8 mouse cellular contexts compared by ENCODE assay signal in the genomic region with DNA sequence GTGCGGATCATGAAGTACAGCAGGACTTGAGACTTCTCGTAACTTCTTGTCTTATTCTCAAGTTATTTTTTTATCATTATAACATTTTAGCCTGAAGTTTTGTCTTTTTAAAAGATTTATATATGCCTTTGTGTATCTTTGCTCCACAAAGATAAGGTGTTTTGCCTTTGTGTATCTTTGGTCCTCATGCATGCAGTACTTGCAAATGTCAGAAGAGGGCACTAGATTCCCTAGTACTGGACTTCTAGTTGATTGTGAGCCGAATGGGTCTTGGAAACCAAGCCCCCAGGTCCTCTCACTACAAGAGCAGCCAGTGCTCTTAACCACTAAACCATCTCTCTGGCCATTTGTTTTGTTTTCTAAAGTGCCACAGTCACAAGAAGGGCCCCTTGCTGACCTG. TPM values are rescaled to one million over a fixed set of nuclear protein-coding genes. Genes with fewer than 3 reads are reported as not detected.
A peak's percentile ranks its signal among the peaks of the same experiment; 100 is the strongest.
DNase-seq lines count a peak whose midpoint lies in the region.

No protein-coding gene starts in this region.

- peak; percentile 19 for DNase-seq in heart, adult 8-10 months (ENCODE audit: low spot score)
- DNase-seq in heart, adult 11 months = no peak
- DNase-seq in lung, postnatal 10 days = peak; percentile 14
- no peak for DNase-seq in lung, adult 18-20 months
- peak; percentile 7 for DNase-seq in T-cell, adult 2 months (ENCODE audit: low spot score)
- peak; percentile 40 for DNase-seq in naive thymus-derived CD4-positive, alpha-beta T cell, adult 2 months (ENCODE audit: low read depth)
- DNase-seq in yolk sac, embryonic 10.5 days (ENCODE audit: low spot score) = no peak
- no peak for DNase-seq in spleen, postnatal 4 days (ENCODE audit: low spot score in 2 of 2)

RNA-seq across cellular contexts. Expression of gene Gm17087, which starts 13.6 kb away (rescaled TPM):
- not detected for total RNA-seq in heart, adult 8-10 months (2022)

RNA-seq across cellular contexts. Expression of gene Pde10a, which starts 55.2 kb away (rescaled TPM):
- 1 to 10 TPM; 1.8 to 3.6 (median 2.8) TPM for total RNA-seq in heart, adult 8-10 months (2022)

Comparison
In these comparisons a context has a peak if more than half of its experiments do, and no peak if none do; other contexts are left out.
1. DNase-seq: peak in heart, adult 8-10 months (single experiment), lung, postnatal 10 days (single experiment), T-cell, adult 2 months (single experiment) and naive thymus-derived CD4-positive, alpha-beta T cell, adult 2 months (single experiment); none in heart, adult 11 months (single experiment), lung, adult 18-20 months (0 of 2), yolk sac, embryonic 10.5 days (single experiment) and spleen, postnatal 4 days (0 of 2).